Comparison of ENCODE assay signal across 9 mouse cellular contexts in the genomic region with DNA sequence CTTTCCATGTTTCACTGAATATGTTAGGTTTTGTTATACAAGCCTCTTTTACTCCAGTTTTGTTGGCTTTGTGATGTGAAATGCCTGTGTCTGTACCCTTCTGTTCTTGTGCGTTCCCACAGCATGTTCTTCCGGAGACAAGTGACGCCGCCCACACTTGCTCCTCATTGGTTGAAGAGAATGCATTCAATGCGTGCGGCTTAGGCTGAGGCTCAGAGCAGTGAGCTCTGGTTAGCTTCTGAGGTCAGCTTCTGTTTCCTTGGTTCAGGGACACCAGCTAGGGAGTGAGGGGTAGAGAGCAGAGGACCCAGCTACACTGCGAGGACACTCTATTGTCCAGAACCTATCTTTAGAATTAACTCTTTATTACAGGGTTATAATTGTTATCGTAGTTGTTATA. TPM values are rescaled to one million over a fixed set of nuclear protein-coding genes. Genes with fewer than 3 reads are reported as not detected.
A peak's percentile ranks its signal among the peaks of the same experiment; 100 is the strongest.
DNase-seq lines count a peak whose midpoint lies in the region; ATAC-seq and TF ChIP-seq lines count a peak whose summit lies in the region.
"Had no signal": no experiment of that assay in that cellular context is flagged by ENCODE, and none has a peak within 500 bp of the region (broad histone marks: within the 10 kb centered on the region; RNA-seq: fewer than 3 reads in every experiment).

No protein-coding gene starts in this region.

- TF ChIP-seq CTCF in thymus, adult 2 months (IDR thresholded peaks at IDR 0.05; ENCODE audit: borderline replicate concordance, control insufficient read depth, extremely low read depth, insufficient read depth, low read length, poor library complexity) = no peak

- H3K9me3 ChIP-seq in hindbrain, embryonic 13.5 days = no peaks in the 10 kb centered on the region
- H3K9me3 ChIP-seq in lung, embryonic 16.5 days (ENCODE audit: control insufficient read depth, low read length) = no peaks in the 10 kb centered on the region

- H3K4me2 ChIP-seq in hindbrain, embryonic 13.5 days = no peak overlapping the region
- H3K4me2 ChIP-seq in lung, embryonic 16.5 days (ENCODE audit: low read depth, low read length) = no peak overlapping the region

- H3K27me3 ChIP-seq in hindbrain, embryonic 13.5 days = no peaks in the 10 kb centered on the region
- H3K27me3 ChIP-seq in lung, embryonic 16.5 days (ENCODE audit: control insufficient read depth, insufficient read depth, low read depth, low read length) = no peaks in the 10 kb centered on the region
- H3K27me3 ChIP-seq in thymus, adult 2 months (ENCODE audit: control insufficient read depth, insufficient read depth, low read length) = no peaks in the 10 kb centered on the region

- no peaks in the 10 kb centered on the region for H3K36me3 ChIP-seq in hindbrain, embryonic 13.5 days
- no peaks in the 10 kb centered on the region for H3K36me3 ChIP-seq in lung, embryonic 16.5 days (ENCODE audit: control insufficient read depth, insufficient read depth, low read length)
- no peaks in the 10 kb centered on the region for H3K36me3 ChIP-seq in thymus, adult 2 months (ENCODE audit: control insufficient read depth, insufficient read depth, low read length)

- ATAC-seq in hindbrain, embryonic 13.5 days (ENCODE audit: low FRiP score) = peak; percentile 86
- peak; percentile 91 for ATAC-seq in lung, embryonic 16.5 days (ENCODE audit: low read depth)

- 0 out of 2 replicates have a peak, but pooled peaks cover 2% of the 10 kb centered on the region for H3K4me1 ChIP-seq in hindbrain, embryonic 13.5 days (replicated peaks)
- peaks cover 4% of the 10 kb centered on the region for H3K4me1 ChIP-seq in lung, embryonic 16.5 days (replicated peaks; ENCODE audit: control insufficient read depth, insufficient read depth, low read length)
- 0 out of 2 replicates have a peak, but pooled peaks cover 3% of the 10 kb centered on the region for H3K4me1 ChIP-seq in thymus, adult 2 months (replicated peaks; ENCODE audit: control insufficient read depth, insufficient read depth, low read length)

- TF ChIP-seq POLR2A in thymus, adult 2 months (IDR thresholded peaks at IDR 0.05; ENCODE audit: control insufficient read depth, extremely low read depth, insufficient read depth, low read length, poor library complexity) = no peak

- 15% methylated on average over 8 of the region's 8 CpGs for WGBS in hindbrain, embryonic 13.5 days
- WGBS in lung, embryonic 16.5 days = 17% methylated on average over 8 of the region's 8 CpGs
- 19% methylated on average over 8 of the region's 8 CpGs for WGBS in thymus, adult 2 months

- H3K4me3 ChIP-seq in hindbrain, embryonic 13.5 days = no peak overlapping the region
- no peak overlapping the region for H3K4me3 ChIP-seq in lung, embryonic 16.5 days (ENCODE audit: low read length)
- H3K4me3 ChIP-seq in thymus, adult 2 months (ENCODE audit: control insufficient read depth, insufficient read depth, low read length) = no peak overlapping the region

- no peak overlapping the region for H3K27ac ChIP-seq in hindbrain, embryonic 13.5 days
- H3K27ac ChIP-seq in lung, embryonic 16.5 days (ENCODE audit: low read length) = no peak overlapping the region
- no peak overlapping the region for H3K27ac ChIP-seq in thymus, adult 2 months (ENCODE audit: control insufficient read depth, insufficient read depth, low read length)

- DNase-seq in MEL-GATA-1-ER (ENCODE audit: extremely low read depth, low read depth) = peak; percentile 53
- DNase-seq in cerebellum, adult 9-10 months = peak; percentile 28
- peak; percentile 67 to 74 for DNase-seq in frontal cortex, postnatal 14 days (ENCODE audit: low spot score in 2 of 2)
- DNase-seq in layer of hippocampus, adult 9-11 months = peak; percentile 83
- DNase-seq in ovary, postnatal 10 days (ENCODE audit: low spot score) = peak; percentile 55
- DNase-seq in thymus, adult 2 months = peak; percentile 80

- H3K9ac ChIP-seq in hindbrain, embryonic 13.5 days = no peak overlapping the region
- no peak overlapping the region for H3K9ac ChIP-seq in lung, embryonic 16.5 days (ENCODE audit: low read length)

RNA-seq across cellular contexts. Expression of a gene that starts 4.0 kb away (rescaled TPM):
- 0.30 and 0.35 TPM in 2 replicates for polyA plus RNA-seq in hindbrain, embryonic 13.5 days (2015; fragmentation: Nextera tagmentation; extraction: Ambion mirVana)
- polyA plus RNA-seq in lung, embryonic 16.5 days (2015; fragmentation: Nextera tagmentation; extraction: Ambion mirVana) = 9.0 and 18.1 TPM in 2 replicates
- polyA plus RNA-seq in thymus, adult 2 months (2012; rRNA removed) = 1,027 and 1,363 TPM in 2 replicates

RNA-seq across cellular contexts. Expression of a gene that starts 14.1 kb away (rescaled TPM):
- polyA plus RNA-seq in hindbrain, embryonic 13.5 days (2015; fragmentation: Nextera tagmentation; extraction: Ambion mirVana) = 1.5 and 3.4 TPM in 2 replicates
- polyA plus RNA-seq in lung, embryonic 16.5 days (2015; fragmentation: Nextera tagmentation; extraction: Ambion mirVana) = 6.5 and 13.5 TPM in 2 replicates
- polyA plus RNA-seq in thymus, adult 2 months (2012; rRNA removed) = 492 and 666 TPM in 2 replicates

RNA-seq across cellular contexts. Expression of a gene that starts 33.9 kb away (rescaled TPM):
- 0.08 and 0.13 TPM in 2 replicates for polyA plus RNA-seq in hindbrain, embryonic 13.5 days (2015; fragmentation: Nextera tagmentation; extraction: Ambion mirVana)
- polyA plus RNA-seq in lung, embryonic 16.5 days (2015; fragmentation: Nextera tagmentation; extraction: Ambion mirVana) = 0.04 TPM in 1 of 2 replicates, not detected in the other
- polyA plus RNA-seq in thymus, adult 2 months (2012; rRNA removed) = 7.6 and 10.0 TPM in 2 replicates
- polyA plus RNA-seq: cortical plate, adult 2 months had no signal

RNA-seq across cellular contexts. Expression of a gene that starts 34.1 kb away (rescaled TPM):
- polyA plus RNA-seq in hindbrain, embryonic 13.5 days (2015; fragmentation: Nextera tagmentation; extraction: Ambion mirVana) = 1.2 and 1.9 TPM in 2 replicates
- polyA plus RNA-seq in lung, embryonic 16.5 days (2015; fragmentation: Nextera tagmentation; extraction: Ambion mirVana) = 15.1 and 36.2 TPM in 2 replicates
- polyA plus RNA-seq in thymus, adult 2 months (2012; rRNA removed) = 2,799 and 4,004 TPM in 2 replicates

RNA-seq across cellular contexts. Expression of a gene that starts 52.9 kb away (rescaled TPM):
- polyA plus RNA-seq in hindbrain, embryonic 13.5 days (2015; fragmentation: Nextera tagmentation; extraction: Ambion mirVana) = 0.06 TPM in 1 of 2 replicates, not detected in the other
- 0.35 and 0.53 TPM in 2 replicates for polyA plus RNA-seq in lung, embryonic 16.5 days (2015; fragmentation: Nextera tagmentation; extraction: Ambion mirVana)
- polyA plus RNA-seq in thymus, adult 2 months (2012; rRNA removed) = 30.1 and 37.5 TPM in 2 replicates

Comparison
In these comparisons a context has a peak if more than half of its experiments do, and no peak if none do; other contexts are left out.
1. DNase-seq: peak in every context shown above with its lines; median percentile 83 in layer of hippocampus, adult 9-11 months; 80 in thymus, adult 2 months; 70 in frontal cortex, postnatal 14 days; 55 in ovary, postnatal 10 days; 53 in MEL-GATA-1-ER; 28 in cerebellum, adult 9-10 months.
2. RNA of a gene that starts 4.0 kb away (polyA plus RNA-seq): 1,027 to 1,363 TPM in thymus, adult 2 months; 9.0 to 18.1 TPM in lung, embryonic 16.5 days and 0.30 to 0.35 TPM in hindbrain, embryonic 13.5 days; every median in the first group is over 10 times any median in the second.
3. RNA of a gene that starts 14.1 kb away (polyA plus RNA-seq): 492 to 666 TPM in thymus, adult 2 months; 6.5 to 13.5 TPM in lung, embryonic 16.5 days and 1.5 to 3.4 TPM in hindbrain, embryonic 13.5 days; every median in the first group is over 10 times any median in the second.